Mouse (Mus musculus): Measurements from ENCODE around the gene Hbq1a.

DNA sequence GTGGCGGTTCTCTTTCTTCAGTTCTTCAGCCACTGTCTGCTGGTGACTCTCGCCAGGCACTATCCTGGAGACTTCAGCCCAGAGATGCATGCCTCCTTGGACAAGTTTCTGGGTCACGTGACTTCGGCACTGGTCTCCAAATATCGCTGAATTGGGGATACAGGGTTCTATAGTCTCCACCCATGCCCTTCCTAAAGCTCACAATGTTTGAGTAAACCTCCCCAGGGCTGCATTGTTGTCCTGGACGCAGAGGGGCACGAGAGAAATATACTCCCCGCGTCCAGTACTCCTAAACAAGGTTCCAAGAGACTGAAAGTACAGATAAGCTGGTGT lies 12.4 kb upstream of the Hbq1a start:
- TF ChIP-seq CTCF (IDR thresholded peaks at IDR 0.05; ENCODE audit: low read depth) (no peak), EP300 (IDR thresholded peaks at IDR 0.05; ENCODE audit: low read depth) (no peak)

All from heart, postnatal 0 days (tissue).